Mouse (Mus musculus): ENCODE measurements around the gene Arap2. TPM values are rescaled to one million over a fixed set of nuclear protein-coding genes. Genes with fewer than 3 reads are reported as not detected.

Arap2 gene
- total RNA-seq, 2 experiments from 2014 or later = 4.0 to 6.7 TPM

DNA sequence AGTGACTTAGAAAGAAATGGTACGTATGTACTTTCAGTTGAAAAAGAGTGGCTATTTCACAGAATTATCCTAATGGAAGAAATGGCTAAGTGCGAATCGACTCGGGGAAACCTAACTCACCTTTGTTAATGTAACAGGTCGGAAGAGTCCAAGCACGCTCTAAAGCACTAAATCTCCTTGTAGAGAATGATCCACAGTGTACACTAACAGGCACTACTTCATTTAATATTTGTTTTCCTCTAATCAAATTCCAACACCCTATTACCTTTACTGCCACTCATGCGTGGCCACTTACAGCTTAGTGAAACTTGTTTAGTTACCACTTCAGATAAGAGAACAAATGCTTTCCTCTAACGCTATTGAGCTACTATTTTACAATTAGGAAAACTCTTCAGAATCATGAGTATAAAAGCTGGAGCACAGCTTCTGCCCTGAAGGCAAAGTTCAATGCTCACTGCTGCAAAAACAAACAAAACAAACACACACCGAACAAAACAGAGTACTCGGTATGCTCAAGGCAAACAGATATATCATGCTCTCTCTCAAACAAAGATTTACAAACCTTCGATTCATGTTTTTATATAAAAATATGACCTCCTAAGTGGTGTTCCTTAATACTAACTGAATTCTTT, 143.0 kb downstream of the Arap2 start:
- DNase-seq = no peak

- DNase-seq = no peak
Measured at GRCm38 (mm10) chr5:62618286-62618685, 147.7 kb downstream of the Arap2 start.

- DNase-seq = no peak
Measured at GRCm38 (mm10) chr5:62611990-62612389, 154.0 kb downstream of the Arap2 start.

DNA sequence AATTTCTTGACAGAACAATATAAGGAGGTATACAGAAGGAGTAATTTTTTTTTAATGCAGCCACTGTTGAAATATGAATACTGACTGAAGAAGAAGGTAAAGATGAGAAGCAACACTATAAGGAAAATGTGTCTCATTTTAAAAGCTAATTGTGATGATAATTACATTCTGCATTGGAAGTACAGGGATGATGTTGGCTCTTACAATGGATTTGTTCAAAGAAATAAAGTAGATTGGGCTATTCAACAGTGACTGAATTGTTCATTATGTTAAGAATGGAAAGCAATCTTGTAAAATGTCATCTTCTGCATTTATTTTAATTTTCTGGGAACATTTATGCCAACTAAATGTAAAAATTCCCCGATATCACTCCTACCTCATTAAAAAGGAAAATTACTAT, 178.6 kb downstream of the Arap2 start:
- no peak for DNase-seq

- DNase-seq = no peak
Measured at GRCm38 (mm10) chr5:62582643-62583042, 183.3 kb downstream of the Arap2 start.

- no peak for DNase-seq
Measured at GRCm38 (mm10) chr5:62581699-62582098, 184.3 kb downstream of the Arap2 start.

DNA sequence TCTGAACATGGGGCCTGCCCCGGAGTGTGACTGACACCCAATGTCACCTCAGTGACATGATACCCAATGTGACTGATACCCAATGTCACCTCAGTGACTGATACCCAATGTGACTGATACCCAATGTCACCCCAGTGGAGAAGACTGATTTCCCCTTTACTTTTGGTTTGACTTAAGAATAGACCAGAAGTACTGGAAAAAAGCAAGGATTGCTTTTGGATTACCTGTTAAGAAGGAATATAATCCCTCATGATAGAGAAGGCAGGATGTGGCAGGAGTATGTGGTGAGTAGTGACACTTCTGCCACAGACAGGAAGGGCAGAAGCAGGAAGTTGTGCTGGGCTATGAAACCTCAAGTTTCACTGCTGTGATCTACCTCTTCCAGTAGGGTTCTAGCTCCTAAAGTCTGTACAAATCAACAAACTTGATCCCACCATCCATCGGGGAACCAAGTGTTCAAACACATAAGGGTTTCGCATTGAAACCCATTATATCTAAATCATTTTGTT, 191.6 kb downstream of the Arap2 start:
- DNase-seq = no peak

Other genes starting within 250 kb of the Arap2 start
- not detected for gene Dthd1, start 47.7 kb upstream of the Arap2 start, total RNA-seq (2021)

Data from adrenal gland, postnatal 36 days (tissue).